Mouse (Mus musculus): ENCODE data around the gene Bptf. TPM values are rescaled to one million over a fixed set of nuclear protein-coding genes. Genes with fewer than 3 reads are reported as not detected.
A peak's percentile ranks its signal among the peaks of the same experiment; 100 is the strongest.

Gene Bptf
- polyA plus RNA-seq, 1 experiment from 2014 or later = 28.7 TPM

DNA sequence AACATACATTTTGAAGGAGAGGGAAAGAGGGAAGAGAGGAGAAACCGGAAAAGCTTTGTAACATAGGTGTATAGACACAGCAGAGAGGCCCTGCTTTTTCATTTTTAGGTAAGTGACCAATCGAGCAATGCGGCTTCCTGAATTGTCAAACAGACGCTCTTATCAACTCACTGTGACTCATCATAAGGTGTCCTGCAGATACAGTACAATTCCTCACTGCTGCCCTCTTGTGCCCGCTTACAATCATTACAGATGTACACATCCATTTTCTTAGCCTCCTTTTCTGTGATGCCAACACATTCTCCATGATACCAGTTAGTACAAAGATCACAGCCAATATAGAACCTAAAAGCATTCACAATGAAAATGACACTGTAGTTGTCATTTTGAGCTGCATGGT, 87.6 kb downstream of the Bptf start:
- Histone ChIP-seq H3K27me3 (no peaks in the 10 kb centered on the region), H3K36me3 (peaks cover 71% of the 10 kb centered on the region), H3K4me3 (no peak overlapping the region), H3K4me2 (no peak overlapping the region), H3K4me1 (replicated peaks) (no peaks in the 10 kb centered on the region), H3K27ac (replicated peaks) (no peak overlapping the region), H3K9ac (no peak overlapping the region), H3K9me3 (no peaks in the 10 kb centered on the region)
- ATAC-seq (ENCODE audit: low read depth) = 0 out of 2 replicates have a peak, but pooled peaks have one; percentile 67
- WGBS = 55% methylated on average over 5 of the region's 5 CpGs

DNA sequence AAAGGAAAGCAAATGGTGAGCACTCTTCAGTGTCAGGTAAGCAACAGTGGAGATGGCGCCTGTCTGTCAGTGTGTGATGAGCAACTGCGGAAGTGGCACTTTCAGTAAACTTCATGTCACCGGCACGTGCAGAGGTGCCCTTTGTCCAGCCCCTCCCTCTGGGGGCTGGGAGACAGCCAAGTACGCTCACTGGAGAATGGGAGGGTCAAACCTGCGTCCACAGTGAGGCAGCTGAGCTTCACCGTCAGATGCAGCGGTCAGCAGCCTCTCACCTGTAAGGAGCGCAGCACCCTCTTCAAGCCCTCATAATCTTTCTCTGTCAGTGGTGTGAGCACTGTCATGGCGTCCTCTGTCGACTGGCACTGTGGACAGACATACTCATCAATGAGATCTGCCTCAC, 88.6 kb downstream of the Bptf start:
- H3K4me1 ChIP-seq (replicated peaks) = no peaks in the 10 kb centered on the region
- no peaks in the 10 kb centered on the region for H3K27me3 ChIP-seq
- no peak overlapping the region for H3K9ac ChIP-seq
- whole genome bisulfite sequencing = 95% methylated on average over 11 of the region's 11 CpGs
- no peaks in the 10 kb centered on the region for H3K9me3 ChIP-seq
- no peak overlapping the region for H3K4me2 ChIP-seq
- no peak for ATAC-seq (ENCODE audit: low read depth)
- H3K36me3 ChIP-seq = peaks cover 80% of the 10 kb centered on the region
- H3K4me3 ChIP-seq = no peak overlapping the region
- no peak overlapping the region for H3K27ac ChIP-seq (replicated peaks)

DNA sequence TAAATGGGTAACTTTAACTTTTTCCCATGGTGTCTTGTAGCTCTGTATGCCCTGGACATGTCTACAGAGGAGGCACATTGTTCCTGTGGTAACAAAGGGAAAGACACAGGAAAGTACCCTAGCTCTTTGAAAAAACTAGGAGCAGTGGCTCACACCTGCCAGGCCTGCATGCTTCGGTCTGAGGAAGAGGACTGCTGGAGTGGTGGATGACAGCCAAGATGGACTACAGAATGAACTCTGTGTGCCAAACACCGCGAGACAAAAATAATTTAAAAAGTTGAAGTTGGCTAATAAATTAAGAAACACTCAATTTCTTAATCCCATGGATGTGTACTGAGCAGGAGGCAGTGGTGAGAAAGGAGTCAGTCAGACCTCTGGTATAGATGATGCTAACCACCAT, 90.5 kb downstream of the Bptf start:
- Histone ChIP-seq H3K27me3 (no peaks in the 10 kb centered on the region), H3K9me3 (no peaks in the 10 kb centered on the region), H3K4me2 (no peak overlapping the region), H3K9ac (no peak overlapping the region), H3K27ac (replicated peaks) (no peak overlapping the region), H3K36me3 (peaks cover 85% of the 10 kb centered on the region), H3K4me3 (no peak overlapping the region), H3K4me1 (replicated peaks) (no peaks in the 10 kb centered on the region)
- no peak for ATAC-seq (ENCODE audit: low read depth)
- WGBS = 90% methylated on average over 3 of the region's 3 CpGs

DNA sequence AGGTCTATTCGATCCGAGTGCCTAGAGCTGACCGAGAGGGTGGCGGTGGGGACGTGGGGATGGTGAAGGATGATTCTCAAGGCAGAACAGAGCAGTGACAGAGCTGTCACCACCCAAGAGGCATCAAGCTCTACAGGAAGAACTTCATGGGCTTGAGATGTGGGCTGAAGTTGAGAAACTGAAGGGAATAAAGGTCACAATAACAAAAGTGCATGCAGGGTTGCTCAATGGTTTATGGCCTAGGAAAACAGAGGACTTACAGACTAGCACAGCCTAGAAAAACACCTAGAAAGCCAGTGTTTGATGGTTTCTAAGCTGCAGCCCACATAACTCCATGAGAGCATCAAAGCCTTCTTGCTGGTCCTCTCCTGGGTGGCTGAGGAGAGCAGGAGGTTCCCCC, 92.5 kb downstream of the Bptf start:
- Histone ChIP-seq H3K4me3 (no peak overlapping the region), H3K36me3 (peaks cover 80% of the 10 kb centered on the region), H3K9ac (no peak overlapping the region), H3K27ac (replicated peaks) (no peak overlapping the region), H3K9me3 (no peaks in the 10 kb centered on the region), H3K4me1 (replicated peaks) (no peaks in the 10 kb centered on the region), H3K4me2 (no peak overlapping the region), H3K27me3 (no peaks in the 10 kb centered on the region)
- no peak for ATAC-seq (ENCODE audit: low read depth)
- WGBS = 94% methylated on average over 5 of the region's 5 CpGs

DNA sequence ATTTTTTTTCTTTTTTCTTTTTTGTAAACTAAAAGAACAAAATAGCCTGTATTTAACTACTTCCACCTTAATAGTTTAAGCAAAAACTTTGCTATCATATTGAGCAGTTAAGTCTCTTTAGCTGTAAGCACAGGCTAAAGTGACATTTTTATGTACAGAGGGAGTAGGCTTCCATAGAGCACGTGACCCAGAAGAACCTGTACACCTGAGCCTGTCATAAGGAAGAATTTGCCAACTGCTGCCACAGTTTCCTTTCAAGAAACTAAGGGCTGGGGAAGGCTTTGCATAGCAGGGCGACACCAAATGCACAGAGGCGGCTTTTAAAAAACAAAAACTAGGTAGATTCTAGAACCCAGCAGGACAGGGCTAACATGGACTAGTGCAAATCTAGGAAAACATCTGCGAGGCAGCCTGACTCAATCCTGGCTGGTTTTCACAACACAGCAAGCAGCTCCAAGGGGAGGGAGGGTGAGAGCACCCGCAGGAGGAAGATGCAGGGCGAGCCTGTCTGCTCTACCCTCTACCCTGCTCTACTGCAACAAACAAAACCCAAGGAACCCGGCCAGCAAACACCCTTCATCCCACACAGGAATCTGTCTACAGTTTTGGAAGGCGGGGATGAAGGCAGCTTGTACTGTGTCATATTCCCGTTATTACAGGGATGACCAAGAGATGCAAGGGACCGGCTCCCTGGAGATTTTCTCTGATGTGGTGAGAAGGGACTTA, 97.7 kb downstream of the Bptf start:
- Histone ChIP-seq H3K9ac (no peak overlapping the region), H3K27me3 (no peaks in the 10 kb centered on the region), H3K36me3 (peaks cover 38% of the 10 kb centered on the region), H3K9me3 (no peaks in the 10 kb centered on the region), H3K27ac (replicated peaks) (no peak overlapping the region), H3K4me3 (no peak overlapping the region), H3K4me1 (replicated peaks) (no peaks in the 10 kb centered on the region; the same call in 1 of the 2 replicates), H3K4me2 (no peak overlapping the region)
- 87% methylated on average over 10 of the region's 10 CpGs for WGBS
- ATAC-seq (ENCODE audit: low read depth) = no peak

DNA sequence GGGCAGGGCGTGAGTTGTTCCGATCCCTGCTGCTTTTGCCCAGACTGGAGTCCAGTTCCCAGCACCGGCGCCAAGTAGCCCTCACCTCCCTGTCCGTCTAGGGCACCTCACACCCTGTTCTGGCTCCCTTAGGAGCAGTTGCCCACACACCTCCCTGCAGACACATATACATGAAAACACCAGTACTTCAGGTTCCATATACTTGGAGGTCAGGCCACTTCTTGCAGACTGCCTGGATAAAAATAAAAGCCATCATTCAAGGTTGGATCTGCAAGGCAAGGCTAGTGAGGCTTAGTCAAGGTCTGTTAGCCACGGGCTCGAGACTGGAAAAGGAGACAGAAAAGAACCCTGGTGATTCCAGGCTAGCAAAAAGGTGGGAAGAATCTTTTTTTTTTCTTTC, 100.3 kb downstream of the Bptf start:
- Histone ChIP-seq H3K4me2 (no peak overlapping the region), H3K4me1 (replicated peaks) (peaks cover 16% of the 10 kb centered on the region), H3K27ac (replicated peaks) (no peak overlapping the region), H3K9ac (no peak overlapping the region), H3K36me3 (peaks cover 12% of the 10 kb centered on the region), H3K9me3 (no peaks in the 10 kb centered on the region), H3K4me3 (no peak overlapping the region), H3K27me3 (no peaks in the 10 kb centered on the region)
- no peak for ATAC-seq (ENCODE audit: low read depth)
- WGBS = 44% methylated on average over 7 of the region's 7 CpGs

DNA sequence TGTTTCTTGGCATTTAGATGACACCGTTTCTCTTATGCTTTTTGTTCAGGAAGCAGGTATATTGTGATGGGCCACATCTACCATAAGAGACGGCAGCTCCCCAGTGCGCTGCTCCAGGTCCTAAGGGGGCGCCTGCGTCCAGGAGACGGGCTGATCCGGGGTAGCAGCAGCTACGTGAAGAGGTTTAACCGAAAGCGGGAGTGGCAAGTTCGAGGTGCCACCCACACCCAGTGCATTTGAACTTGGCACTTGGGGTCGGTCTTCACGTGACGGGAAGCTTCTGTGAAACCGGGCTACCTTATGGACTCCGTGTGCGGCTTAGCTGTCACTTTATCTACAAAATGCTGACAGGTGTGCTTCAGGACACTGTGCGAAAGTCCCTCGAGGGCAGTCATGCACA, 102.4 kb downstream of the Bptf start:
- no peaks in the 10 kb centered on the region for H3K27me3 ChIP-seq
- no peak overlapping the region for H3K4me3 ChIP-seq
- no peaks in the 10 kb centered on the region for H3K9me3 ChIP-seq
- H3K36me3 ChIP-seq = no peaks in the 10 kb centered on the region; the same call in 1 of the 2 replicates
- H3K4me2 ChIP-seq = no peak overlapping the region
- no peak for ATAC-seq (ENCODE audit: low read depth)
- no peak overlapping the region for H3K9ac ChIP-seq
- H3K4me1 ChIP-seq (replicated peaks) = peaks cover 37% of the 10 kb centered on the region
- WGBS = 59% methylated on average over 19 of the region's 19 CpGs
- H3K27ac ChIP-seq (replicated peaks) = no peak overlapping the region

DNA sequence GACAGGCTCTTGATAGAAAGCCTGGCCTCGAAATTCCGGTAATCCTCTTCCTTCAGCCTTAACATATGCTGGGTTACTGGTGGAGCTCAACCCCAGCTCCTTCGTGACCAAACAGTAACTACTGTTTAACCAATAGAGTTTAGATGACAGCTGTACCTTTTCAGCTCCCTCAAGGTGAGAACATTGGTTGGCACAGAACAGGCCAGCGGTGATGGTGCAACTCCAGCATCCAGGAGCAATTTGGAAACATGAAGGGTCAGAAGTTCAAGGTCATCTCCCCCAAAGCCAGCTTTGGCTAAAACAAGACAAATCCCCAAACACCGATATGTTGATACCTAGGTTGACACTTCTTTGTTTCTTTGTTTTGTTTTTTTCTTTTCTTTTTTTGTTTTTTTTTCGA, 103.2 kb downstream of the Bptf start:
- Histone ChIP-seq H3K4me1 (replicated peaks) (peaks cover 42% of the 10 kb centered on the region), H3K4me2 (peak overlapping the region; percentile 89), H3K9me3 (no peaks in the 10 kb centered on the region), H3K4me3 (peak overlapping the region; percentile 61), H3K27ac (replicated peaks) (peak overlapping the region; percentile 87), H3K36me3 (no peaks in the 10 kb centered on the region), H3K9ac (peak overlapping the region; percentile 79), H3K27me3 (no peaks in the 10 kb centered on the region)
- no peak for ATAC-seq (ENCODE audit: low read depth)
- 71% methylated on average over 6 of the region's 6 CpGs for WGBS

DNA sequence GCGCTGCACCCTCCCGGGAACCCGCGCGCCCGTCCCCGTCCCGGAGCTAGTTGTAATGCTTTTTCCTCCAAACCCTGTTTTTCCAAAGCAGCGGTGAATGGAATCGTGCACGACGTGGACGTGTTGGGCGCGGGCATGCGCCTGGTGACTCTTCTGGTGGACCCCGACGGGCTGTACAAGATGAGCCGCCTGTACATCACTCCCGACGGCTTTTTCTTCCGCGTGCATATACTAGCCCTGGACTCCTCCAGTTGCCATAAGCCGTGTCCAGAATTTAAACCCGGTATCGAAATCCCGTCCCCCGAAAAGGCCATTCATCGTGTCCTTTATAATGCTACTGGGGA, 103.7 kb downstream of the Bptf start:
- H3K36me3 ChIP-seq = no peaks in the 10 kb centered on the region
- H3K4me3 ChIP-seq = peak overlapping the region; percentile 61
- H3K4me2 ChIP-seq = peak overlapping the region; percentile 89
- peak overlapping the region; percentile 79 for H3K9ac ChIP-seq
- ATAC-seq (ENCODE audit: low read depth) = peak; percentile 77
- no peaks in the 10 kb centered on the region for H3K27me3 ChIP-seq
- peaks cover 42% of the 10 kb centered on the region for H3K4me1 ChIP-seq (replicated peaks)
- no peaks in the 10 kb centered on the region for H3K9me3 ChIP-seq
- WGBS = 3% methylated on average over 29 of the region's 29 CpGs
- peak overlapping the region; percentile 87 for H3K27ac ChIP-seq (replicated peaks)

DNA sequence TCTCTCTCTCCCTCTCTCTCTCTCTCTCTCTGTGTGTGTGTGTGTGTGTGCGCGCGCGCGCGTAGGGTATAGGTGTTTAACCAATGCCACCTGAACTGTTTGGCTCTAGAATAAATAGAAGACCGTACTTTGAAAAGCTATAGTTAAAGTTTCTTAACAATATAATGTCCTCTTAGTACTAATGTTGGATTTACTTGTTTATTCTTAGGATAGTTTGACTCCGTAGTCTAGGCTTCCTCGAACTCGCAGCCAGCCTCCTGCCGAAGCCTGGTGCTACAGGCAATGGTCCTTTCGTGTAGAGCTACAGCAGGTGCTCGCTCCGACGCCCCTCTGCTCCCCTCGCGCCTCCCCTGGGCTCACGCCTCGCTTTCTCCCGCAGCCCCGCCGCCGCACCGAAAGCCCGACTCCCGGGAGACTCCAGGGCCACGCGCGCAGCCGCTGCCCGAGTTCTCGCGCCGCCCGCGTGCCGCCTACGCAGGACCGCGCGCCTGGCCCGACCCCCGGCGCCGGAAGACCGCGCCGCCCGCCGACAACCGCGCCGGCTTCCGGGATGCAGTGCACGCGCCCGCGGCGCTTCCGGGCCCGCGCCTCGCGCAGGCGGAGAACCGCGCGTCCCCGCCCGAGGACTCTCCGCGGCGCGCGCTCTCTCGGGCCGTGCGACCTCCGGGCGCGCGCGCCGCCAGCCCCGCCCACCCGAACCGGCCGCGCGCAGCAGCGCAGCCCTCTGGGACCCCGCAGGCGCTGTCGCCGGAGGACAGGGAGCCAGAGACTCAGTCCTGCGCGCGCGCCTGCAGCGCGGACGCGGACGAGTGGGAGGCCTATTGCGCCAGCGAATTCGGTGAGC, 104.3 kb downstream of the Bptf start:
- Histone ChIP-seq H3K27ac (replicated peaks) (peak overlapping the region; percentile 87), H3K36me3 (no peaks in the 10 kb centered on the region), H3K9ac (peak overlapping the region; percentile 79), H3K9me3 (no peaks in the 10 kb centered on the region), H3K4me1 (replicated peaks) (peaks cover 42% of the 10 kb centered on the region), H3K4me2 (peak overlapping the region; percentile 89), H3K4me3 (peak overlapping the region; percentile 61), H3K27me3 (no peaks in the 10 kb centered on the region)
- peak; percentile 87 for ATAC-seq (ENCODE audit: low read depth)
- WGBS = 1% methylated on average over 107 of the region's 107 CpGs

DNA sequence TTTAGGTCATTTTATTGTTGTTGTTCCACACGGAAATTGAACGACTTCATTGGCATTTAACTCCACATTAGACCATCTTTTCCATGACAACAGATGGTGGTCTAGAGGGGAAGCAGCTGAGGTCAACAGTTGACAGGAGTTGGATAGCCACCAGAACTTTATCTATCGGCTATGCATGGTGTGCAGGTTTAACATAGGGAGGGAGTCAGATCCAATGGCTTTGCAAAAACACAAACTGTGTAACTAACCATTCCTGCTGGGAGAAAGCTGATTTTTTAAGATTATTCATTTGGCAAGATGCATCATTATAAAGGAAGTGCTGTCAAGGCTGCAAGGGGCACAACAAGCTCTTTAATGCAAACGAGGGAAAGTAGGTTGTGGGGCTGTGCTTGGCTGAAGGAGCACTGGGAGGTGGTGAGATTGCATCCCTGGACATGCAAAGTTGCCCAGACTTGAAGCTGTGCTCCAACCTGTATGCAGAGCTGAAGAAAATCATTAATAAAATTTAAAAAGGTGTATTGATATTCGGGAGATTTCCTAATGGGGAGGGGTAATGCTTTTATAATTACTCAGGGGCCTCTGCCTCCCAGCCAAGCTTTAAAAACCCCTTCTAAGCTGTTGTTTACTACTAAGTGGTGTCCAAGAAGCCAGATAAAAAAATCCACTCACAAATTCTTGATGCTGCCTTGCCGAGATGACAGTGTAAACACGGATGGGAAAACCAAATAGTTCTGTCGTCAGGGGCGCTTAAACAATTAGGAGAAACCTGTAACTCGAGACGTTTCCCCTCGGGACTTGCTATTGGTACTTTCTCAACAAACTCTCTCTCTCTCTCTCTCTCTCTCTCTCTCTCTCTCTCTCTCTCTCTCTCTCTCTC, 105.1 kb downstream of the Bptf start:
- H3K4me1 ChIP-seq (replicated peaks) = peaks cover 42% of the 10 kb centered on the region
- H3K36me3 ChIP-seq = no peaks in the 10 kb centered on the region
- no peaks in the 10 kb centered on the region for H3K9me3 ChIP-seq
- peak overlapping the region; percentile 67; the same call in 1 of the 2 replicates for H3K27ac ChIP-seq (replicated peaks)
- 7% methylated on average over 12 of the region's 12 CpGs for WGBS
- peak overlapping the region; percentile 61 for H3K4me3 ChIP-seq
- H3K4me2 ChIP-seq = peak overlapping the region; percentile 89
- no peak for ATAC-seq (ENCODE audit: low read depth)
- H3K27me3 ChIP-seq = no peaks in the 10 kb centered on the region
- H3K9ac ChIP-seq = no peak overlapping the region
